Mouse (Mus musculus) kidney, postnatal 10 days (tissue): Measurements from ENCODE around the gene Gm49396.

Experiments used
- DNase-seq: peaks from one replicate; pipeline ENCODE4 v3.0.0; 2021; ENCODE audit warnings: mixed read lengths

The Gm49396 gene

DNA sequence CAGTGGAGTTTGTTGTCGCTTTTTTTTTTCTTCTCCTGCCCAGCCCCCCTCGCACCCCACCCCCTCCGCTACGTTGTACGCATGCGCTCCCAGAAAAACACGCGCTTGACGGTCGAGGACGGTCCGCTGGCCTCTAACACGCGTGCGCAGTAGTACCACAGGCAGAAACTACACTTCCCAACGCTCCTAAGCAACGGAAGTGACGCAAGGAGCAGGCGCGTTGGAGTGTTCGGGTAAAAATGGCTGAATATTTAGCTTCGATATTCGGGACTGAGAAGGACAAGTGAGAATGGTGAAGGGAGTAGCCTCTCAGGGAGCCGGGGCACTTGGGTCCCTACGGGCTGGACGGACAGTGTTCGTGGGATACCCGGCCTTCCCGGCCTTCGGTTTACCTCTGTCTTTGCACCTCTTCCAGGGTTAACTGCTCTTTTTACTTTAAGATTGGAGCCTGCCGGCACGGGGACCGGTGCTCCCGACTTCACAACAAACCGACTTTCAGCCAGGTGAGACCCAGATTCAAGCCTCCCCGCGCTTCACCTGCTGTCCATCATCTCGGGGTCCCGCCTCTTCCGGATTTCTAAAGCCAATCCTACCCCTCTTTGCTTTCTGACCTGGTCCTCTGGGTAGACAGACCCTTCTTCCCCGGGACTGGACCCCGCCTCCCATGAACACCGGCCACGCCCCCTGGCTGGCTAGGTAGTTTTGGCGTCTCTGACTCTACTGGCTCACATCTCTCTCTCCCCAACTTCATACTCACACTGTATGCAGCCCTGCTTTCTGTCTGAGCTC, at the start of gene Gm49396, which contains the start of the genes U2af1l4 and Psenen:
TSS of gene Gm49396 (plus strand) at position 228 of the 789 bp plus-strand sequence.
TSS of gene U2af1l4 (plus strand) at position 185 of the 789 bp plus-strand sequence.
TSS of gene Psenen (minus strand) at position 511 of the 789 bp plus-strand sequence.
- DNase-seq: peak; percentile 98

DNA sequence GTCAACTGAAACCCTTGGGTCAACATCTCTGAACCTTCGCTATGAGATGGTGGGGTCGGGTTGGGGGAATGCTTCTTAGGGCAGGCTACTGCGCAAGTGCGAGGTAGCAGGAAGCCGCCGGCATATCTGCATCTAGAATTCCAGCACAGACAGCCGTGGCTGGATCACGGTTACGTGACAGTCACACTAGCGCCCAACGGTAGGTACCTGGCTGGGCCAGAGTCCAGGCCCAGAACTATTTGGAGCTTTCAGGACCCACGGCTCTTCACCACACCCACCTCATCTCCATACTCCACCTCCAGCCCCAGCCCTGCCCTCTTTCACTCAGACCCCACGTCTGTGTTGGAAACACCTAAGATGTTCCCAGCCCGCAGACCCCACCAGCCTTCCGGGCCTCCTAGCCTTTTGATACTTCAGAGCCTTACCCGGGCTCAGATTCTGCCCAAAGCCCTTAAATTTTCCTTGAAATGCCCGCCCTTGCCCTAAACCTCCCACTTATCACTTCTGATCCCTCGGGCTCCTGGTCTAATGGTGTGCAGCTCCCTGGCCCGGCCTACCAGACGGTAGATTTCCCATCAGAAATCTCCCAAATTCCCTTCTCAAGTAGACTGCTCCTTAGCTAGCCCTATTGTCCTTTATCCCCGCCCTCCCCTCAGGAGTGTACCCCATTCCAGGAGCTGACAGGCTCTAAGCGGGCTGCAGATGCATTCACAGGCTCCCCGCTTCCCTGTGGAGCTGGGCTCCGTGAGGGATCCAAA, 48.0 kb upstream of the Gm49396 start:
- no peak for DNase-seq

DNA sequence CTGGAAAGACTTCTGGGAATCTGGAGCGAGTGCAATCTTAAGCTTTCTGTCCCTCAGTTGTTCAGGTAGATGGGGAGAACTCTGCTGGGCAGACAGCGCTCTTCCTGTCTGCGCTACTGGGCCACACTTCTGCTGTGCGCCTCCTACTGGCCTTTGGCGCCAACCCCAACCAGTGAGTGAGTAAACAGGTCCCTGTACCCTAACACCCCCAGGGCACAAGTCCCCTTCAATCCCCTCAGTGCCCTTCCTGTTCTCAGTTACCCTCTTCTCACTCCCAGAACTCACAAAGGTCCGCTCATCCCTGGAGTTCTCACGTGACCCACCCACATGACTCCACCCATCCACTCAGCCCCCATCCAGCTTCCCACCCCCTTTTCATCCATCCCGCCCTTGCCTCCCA, 44.8 kb upstream of the Gm49396 start:
- DNase-seq: no peak

DNA sequence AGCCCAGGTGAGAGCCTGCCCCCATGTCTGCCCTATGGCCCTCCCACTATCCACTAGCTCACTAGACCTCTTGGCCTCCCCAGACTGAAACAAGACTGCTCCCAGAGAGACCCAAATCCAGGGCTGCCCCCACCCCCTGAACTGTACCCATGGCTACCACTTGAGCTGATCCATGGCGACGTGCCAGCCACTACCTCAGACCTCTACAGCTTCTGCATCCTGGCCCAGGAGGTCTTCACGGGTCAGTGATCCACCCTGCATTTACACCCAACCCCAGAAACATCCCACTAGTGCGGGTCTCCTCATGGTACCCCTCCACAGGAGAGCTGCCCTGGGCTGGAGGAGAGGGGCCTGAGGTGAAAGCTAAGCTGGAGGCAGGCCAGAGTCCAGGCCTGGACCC, 42.7 kb upstream of the Gm49396 start:
- DNase-seq: peak; percentile 56

DNA sequence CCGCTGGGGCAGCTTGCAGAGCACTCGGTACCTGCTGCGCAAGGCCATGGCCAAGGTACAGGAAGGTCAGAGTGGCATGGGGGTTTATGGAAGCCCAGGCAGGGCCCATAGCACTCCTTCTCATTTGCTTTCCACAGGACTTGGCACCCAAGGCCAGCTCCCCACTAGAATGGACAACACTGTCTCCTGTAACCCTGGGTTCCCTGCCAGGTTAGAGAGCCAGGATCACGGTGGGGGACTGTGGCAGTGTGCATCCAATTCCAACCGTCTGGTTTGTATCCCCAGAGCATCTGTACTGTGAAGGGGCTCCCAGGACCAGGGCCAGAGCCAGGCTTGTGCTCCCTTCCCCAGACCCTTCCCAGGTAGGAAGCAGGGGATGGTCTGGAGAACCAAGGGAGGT, 42.3 kb upstream of the Gm49396 start:
- DNase-seq: no peak

DNA sequence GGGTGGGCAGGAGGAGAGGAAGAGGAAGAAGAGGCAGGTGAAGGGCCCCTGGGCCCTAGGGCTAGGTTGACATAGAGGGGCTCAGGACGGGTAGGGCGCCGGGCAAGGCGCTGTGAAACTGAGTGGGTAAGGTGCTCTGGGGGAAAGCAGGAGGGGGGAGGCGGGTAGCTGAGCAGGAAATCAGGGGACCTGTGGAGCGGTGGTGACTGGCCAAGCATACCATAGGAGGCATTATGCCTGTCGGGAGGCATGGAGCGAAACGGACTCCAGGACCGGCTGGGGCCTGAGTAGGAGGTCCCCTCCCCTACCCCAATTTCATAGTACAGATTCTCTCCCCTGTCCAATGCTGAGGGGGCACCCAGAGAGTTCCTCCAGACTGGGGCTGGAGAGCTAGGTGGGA, 40.3 kb upstream of the Gm49396 start:
- peak; percentile 41 for DNase-seq

- no peak for DNase-seq
Observed at GRCm38 (mm10) chr7:30524487-30524886, 38.7 kb upstream of the Gm49396 start.

DNA sequence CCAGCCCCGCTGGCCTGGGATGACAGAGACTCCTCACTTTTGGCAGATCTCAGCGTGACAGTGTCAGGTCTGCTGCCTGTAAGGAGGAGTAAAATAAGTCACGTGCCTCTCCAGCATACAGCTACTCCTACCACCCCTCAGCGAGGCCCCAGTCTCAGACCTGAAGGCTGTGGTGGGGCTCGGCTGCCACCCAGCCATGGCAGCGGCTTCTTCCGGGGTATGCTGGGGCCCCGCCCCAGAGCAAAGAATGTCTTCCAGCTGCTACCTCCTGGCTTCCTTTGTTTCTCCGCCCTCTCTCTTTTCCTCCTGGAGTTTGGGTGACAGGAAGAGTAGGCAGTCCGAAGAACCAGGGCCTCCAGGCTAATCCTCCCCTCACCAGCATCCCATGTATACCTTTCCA, 37.2 kb upstream of the Gm49396 start:
- DNase-seq: no peak

DNA sequence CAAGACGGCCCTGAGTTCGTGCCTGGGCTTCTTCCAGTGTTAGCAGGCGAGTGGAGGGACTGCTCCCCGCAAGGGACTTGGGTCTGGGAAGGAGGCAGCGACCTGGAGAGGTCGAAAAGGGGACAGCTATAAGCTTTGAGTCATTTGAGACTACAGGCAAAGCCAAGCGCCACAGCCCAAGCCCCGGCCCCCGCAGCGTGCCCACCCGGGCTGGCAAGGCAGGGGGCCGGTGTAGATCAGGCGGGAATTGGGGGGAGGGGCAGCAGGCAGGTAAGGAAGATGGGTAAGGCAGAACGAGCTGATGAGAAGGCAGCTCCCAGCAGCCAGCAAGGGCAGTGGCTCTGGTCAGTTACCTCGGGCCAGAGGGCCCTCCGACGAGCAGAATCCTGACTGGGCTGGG, 36.7 kb upstream of the Gm49396 start:
- DNase-seq: no peak

GRCm38 (mm10) chr7:30526981-30527380, 36.2 kb upstream of the Gm49396 start:
- DNase-seq: no peak

DNA sequence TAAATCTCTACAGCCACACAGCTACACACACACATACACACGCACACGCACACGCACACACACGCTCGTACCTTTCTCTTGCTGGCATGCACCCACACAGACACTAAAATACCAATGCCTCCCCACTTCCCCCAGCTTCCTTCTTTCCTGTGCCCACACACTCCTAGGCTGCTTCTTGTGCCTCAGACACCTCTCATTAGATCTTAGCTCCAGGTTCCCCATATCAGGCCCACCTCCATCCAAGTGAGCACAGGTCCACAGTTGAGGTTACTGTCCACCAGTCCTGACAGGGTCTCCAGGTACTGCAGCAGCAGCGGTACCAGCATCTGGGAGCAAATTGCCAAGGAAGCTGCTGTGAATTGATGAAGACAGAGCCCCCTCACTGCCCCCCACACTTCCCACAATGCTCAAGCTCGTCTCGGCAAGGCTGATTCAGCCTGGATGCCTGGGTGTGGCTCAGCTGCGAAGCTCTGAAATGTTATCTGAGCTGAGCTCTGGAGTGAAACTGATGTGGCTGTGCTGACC, 31.8 kb upstream of the Gm49396 start:
- DNase-seq: no peak

GRCm38 (mm10) chr7:30532931-30533330, 30.2 kb upstream of the Gm49396 start:
- DNase-seq: peak; percentile 80

DNA sequence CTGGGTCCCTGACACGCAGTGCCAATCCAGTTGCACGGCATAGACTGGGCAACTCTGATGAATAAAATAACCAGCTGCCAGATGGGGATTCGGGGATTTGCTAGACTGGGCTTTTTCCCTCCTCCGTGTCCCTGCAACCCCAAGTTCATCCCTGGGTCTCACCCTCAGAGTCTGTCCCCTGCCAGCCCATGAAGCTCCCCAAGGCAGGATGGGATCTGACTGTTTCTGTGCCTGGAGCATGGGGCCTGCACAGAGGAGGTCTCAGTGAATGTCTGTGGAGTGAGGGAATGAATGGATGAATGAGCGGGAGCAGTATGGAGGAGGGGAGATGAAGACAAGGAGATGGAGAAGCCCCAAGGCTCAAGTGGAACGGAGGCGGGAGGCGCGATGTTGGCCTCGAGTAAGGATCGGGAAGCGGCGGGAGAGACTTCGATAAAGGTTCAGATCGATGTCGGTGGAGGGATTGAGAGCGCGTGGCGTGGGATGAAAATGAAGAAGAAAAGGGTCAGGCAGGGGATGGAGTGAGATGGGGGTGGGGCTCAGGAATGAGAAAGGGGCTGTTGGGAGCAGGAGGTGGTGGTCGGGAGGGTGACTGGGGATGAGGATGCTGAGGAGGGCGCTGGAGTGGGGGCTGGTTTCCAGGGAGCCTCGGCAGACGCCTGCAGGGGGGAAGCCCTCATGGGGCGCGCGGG, 29.1 kb upstream of the Gm49396 start:
- no peak for DNase-seq

- peak; percentile 98 for DNase-seq
Observed at GRCm38 (mm10) chr7:30534633-30535577, 28.2 kb upstream of the Gm49396 start, which contains the start of gene Arhgap33. Gene Arhgap33 (minus strand): TSS chr7:30535060.

DNA sequence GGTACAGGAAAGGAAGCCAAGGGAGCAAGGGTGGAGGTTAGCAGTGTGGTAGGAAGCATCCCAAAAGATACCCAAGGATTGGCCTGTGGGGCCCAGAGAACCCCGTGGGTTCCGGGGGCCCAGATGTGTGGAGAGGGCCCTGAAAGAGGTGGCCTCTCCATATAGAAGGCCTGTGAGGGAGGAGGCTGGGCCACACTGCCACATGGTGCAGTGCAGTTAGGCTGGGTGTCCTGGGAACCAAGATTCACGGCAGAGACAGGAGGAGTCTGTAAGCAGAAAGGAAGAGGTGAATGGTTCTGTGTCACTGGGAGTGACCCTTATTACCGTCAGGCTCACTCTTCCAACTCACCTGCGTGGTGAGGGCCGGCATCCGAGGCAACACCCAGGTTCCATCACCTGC, 22.6 kb upstream of the Gm49396 start:
- no peak for DNase-seq

DNA sequence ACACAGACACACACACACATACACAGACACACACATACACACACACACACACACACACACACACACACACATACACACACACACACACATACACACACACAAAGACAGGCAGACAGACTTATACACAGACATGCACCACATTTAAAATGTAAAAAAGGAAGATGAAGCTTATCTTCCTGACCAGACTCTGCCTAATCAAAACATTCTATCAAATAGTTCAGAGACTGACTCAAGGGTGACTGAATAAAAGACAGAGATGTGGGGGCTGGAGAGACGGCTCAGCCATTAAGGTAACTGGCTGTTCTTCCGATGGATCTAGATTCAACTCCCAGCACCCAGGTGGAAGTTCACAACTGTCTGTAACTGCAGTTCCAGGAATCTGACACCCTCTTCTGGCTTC, 18.8 kb upstream of the Gm49396 start:
- DNase-seq: no peak

DNA sequence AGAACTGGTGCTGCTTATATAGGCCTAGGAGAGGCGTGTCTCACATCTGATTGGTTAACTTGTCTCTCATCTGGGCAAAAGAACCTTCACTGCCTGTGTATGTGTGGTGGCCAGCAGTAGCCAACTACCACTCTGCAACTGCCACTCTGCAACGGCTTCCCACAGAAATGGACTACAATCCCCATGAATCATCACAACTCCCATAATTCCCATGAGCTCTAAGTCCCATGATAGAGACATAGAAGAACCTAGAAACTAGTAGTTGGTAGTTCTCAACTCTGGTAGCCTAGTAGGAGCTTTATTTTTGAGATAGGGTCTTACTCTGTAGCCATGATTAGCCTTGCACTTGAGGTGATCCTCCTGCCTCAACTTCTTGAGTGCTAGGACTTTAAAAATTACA, 13.3 kb upstream of the Gm49396 start:
- DNase-seq: no peak

- DNase-seq: no peak
Observed at GRCm38 (mm10) chr7:30550603-30551002, 12.5 kb upstream of the Gm49396 start.

DNA sequence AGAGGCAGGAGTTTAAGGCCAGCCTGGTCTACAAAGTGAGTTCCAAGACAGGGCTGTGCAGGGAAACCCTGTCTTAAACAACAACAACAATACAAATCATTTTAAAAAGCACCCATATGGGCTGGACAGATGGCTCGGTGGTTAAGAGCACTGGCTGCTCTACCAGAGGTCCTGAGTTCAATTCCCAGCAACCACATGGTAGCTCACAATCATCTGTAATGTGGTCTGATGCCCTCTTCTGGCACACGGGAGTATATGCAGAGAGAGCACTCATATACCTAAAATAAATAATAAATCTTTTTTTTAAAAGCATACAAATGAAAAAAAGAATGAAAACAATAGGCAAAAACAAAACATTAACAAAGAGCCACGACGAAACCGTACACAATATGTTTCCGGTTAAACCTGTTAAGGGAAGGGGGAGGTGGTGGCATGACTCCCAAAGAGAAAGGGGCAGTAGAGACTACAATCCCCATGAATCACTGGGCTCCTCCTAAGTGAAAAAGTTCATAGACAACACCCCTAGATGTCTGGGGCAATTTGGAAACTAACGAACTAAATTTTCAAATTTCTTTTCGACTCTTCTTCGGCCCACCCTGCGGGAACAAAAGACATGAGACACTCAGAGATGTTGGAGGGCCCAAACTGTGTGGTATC, 11.6 kb upstream of the Gm49396 start:
- no peak for DNase-seq

DNA sequence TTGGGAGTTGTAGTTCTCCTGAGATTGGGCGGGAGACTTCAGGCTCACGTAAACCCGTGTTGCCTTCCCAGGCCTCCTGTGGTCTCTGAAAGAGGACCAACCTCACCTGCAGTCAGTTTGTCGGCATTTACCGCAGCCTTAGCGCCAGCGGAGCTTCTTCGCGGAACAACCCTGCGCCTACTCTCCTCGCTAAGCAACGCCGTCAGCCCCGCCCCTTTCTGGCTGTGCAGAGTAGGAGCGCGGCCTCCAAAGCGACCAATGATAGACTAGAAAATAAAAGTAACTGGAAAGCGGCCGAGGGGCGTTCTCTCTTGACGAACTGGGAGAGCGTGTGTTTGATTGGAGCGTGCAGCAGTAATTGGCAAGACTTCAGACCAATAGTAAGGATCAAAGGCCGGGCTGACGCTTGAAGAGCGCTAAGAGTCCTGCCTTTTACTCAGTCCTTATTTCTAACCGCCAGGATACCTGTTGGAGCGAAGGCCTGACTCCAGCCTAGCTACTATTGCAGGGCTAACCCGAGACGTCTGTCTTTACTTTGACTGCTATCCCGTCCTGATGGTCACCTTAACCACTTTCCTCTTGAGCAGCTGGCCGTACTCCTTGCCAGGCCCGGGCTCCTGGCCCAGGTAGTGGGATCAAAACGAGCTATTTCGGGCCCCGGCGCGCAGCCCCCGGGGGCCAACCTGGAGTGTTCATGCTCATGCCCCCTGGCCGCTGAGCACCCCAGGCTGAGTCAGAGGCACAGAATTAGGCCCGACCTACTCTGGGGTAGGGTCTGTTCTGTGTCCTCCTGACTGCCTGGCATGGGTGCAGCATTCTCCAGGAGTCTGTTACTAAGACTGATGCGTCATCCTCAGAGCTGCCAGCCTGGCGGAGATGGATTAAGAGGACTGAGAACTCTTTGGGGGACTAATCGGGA, 10.8 kb upstream of the Gm49396 start, which contains the start of the genes Hspb6 and Proser3:
TSS of gene Hspb6 (plus strand) at position 77 of the 919 bp plus-strand sequence.
TSS of gene Proser3 (minus strand) at position 198 of the 919 bp plus-strand sequence.
- DNase-seq: peak; percentile 98
